Mouse (Mus musculus): ENCODE results near the gene Rai14. TPM values are rescaled to one million over a fixed set of nuclear protein-coding genes. Genes with fewer than 3 reads are reported as not detected.

The Rai14 gene
- 13.8 and 17.1 TPM in 2 replicates for polyA plus RNA-seq (2015; fragmentation: Nextera tagmentation; extraction: Ambion mirVana)

DNA sequence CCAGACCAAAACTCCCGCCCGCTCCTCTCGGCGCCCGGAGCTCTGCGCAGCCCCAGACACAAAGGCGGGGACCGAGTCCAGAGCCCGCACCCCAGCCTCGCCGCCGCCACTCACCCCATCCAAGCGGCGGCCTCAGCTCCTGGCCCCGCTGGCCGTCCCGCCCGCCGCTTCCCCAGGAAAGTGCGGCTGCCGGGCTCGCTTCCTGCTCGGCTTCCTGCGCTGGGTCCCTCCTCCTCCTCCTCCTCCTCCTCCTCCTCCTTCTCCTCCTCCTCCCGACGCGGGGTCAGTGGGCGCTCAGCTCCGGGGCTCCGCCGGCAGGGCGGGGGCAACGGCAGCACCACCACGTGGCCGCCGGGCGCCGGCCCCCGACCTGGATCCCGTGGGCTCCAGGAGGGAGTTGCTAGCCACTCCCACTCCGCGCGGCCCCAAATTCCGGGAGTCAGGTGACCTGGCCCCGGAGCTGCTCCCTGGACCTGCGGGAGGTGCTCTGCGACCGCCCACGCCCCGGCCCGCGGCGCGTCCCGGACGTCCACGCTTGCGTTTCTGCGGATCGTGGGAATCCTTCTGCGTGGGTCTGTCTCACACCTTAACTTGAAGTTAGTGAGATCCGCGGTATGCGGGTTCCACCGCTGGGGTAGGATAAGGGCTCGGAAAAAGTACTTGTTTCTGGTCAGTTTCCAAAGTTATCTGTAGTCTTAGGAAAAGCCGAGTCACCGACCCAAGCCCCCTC is at the start of gene Rai14:
Gene Rai14 (minus strand): TSS at position 216 of the 730 bp plus-strand sequence.
- under 1% methylated on average over 48 of the region's 68 CpGs for WGBS
- Histone ChIP-seq H3K4me2 (peak within 1 kb of the TSS; percentile 97), H3K9me3 (replicated peaks) (no peaks in the 10 kb centered on the region), H3K4me1 (replicated peaks) (peaks cover 7% of the 10 kb centered on the region), H3K27ac (peak within 1 kb of the TSS; percentile 82), H3K4me3 (peak within 1 kb of the TSS; percentile 76), H3K36me3 (no peaks in the 10 kb centered on the region), H3K27me3 (peaks cover 17% of the 10 kb centered on the region; the same call in 1 of the 2 replicates), H3K9ac (peak within 1 kb of the TSS; percentile 79)
- ATAC-seq (replicated peaks; ENCODE audit: insufficient number of reproducible peaks, insufficient read depth, low FRiP score, low read depth): peak; percentile 74

DNA sequence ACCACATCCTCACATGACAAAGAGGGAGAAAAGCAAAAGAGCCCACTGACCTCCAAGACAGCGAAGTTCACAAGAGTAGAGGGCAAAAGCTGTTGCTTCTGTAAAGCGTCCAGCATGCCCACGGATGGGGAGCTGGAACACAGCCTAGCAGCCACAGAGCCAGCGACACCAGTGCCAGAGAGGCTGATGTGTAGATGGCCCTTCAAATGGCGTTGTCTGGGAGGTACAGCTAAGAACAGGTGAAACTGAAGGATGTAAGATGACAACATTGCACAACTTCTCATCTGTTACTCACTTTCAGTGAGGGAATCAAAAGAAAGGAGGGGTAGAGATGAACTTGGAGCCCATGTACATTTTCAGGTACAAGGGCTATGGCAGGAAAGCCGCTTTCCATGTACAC is 47.0 kb upstream of the Rai14 start:
- Histone ChIP-seq H3K4me1 (replicated peaks) (no peaks in the 10 kb centered on the region), H3K27me3 (peaks cover 7% of the 10 kb centered on the region; the same call in 1 of the 2 replicates), H3K36me3 (no peaks in the 10 kb centered on the region), H3K9me3 (replicated peaks) (no peaks in the 10 kb centered on the region), H3K4me3 (no peak overlapping the region), H3K9ac (no peak overlapping the region), H3K4me2 (no peak overlapping the region), H3K27ac (no peak overlapping the region)
- WGBS: 83% methylated on average over 6 of the region's 6 CpGs
- no peak for ATAC-seq (replicated peaks; ENCODE audit: insufficient number of reproducible peaks, insufficient read depth, low FRiP score, low read depth)

DNA sequence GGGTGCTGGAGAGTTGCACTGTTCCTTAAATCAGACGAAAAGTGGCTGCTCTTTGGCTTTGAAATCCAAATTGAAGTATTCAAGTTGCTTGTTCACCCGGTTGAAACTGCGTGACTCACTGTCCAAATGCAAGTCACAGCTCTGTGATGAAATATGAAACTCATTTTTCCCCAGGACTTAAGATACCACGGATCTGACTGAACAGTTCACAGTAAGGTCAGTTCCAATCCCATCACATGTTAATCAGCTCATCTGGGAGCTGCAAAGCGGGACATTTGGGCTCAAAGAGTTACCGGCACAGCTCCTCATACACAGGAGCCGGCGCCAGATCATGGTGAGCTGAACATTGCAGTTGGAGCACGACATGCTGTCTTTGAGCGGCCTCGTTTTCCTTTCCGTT is 45.6 kb upstream of the Rai14 start:
- no peak for ATAC-seq (replicated peaks; ENCODE audit: insufficient number of reproducible peaks, insufficient read depth, low FRiP score, low read depth)
- Histone ChIP-seq H3K36me3 (no peaks in the 10 kb centered on the region), H3K27ac (no peak overlapping the region), H3K4me1 (replicated peaks) (no peaks in the 10 kb centered on the region), H3K4me3 (no peak overlapping the region), H3K9ac (no peak overlapping the region), H3K9me3 (replicated peaks) (no peaks in the 10 kb centered on the region), H3K4me2 (no peak overlapping the region), H3K27me3 (peaks cover 7% of the 10 kb centered on the region; the same call in 1 of the 2 replicates)
- 74% methylated on average over 12 of the region's 12 CpGs for WGBS

DNA sequence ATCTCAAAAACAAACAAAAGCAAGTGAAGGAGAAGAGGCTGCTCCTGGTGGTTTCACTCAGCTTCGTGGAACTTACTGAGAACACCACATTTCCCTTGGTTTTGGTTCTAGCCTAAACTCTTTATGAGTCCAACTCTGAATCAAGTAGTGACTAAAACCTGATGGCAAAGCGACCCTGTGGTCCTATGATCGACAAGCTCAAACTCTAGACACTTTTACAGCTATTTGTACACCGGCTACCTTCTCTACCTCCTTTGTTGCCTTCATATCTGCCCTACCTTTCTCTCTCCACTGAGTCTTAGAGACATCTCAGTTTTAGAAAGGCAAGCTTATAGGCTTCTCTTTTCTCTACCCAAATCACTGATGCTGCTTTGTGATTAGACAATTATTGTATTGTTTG is 45.0 kb upstream of the Rai14 start:
- Histone ChIP-seq H3K27ac (no peak overlapping the region), H3K36me3 (no peaks in the 10 kb centered on the region), H3K27me3 (peaks cover 7% of the 10 kb centered on the region; the same call in 1 of the 2 replicates), H3K9me3 (replicated peaks) (no peaks in the 10 kb centered on the region), H3K4me1 (replicated peaks) (no peaks in the 10 kb centered on the region), H3K9ac (no peak overlapping the region), H3K4me3 (no peak overlapping the region), H3K4me2 (no peak overlapping the region)
- 82% methylated on average over 4 of the region's 4 CpGs for WGBS
- no peak for ATAC-seq (replicated peaks; ENCODE audit: insufficient number of reproducible peaks, insufficient read depth, low FRiP score, low read depth)

DNA sequence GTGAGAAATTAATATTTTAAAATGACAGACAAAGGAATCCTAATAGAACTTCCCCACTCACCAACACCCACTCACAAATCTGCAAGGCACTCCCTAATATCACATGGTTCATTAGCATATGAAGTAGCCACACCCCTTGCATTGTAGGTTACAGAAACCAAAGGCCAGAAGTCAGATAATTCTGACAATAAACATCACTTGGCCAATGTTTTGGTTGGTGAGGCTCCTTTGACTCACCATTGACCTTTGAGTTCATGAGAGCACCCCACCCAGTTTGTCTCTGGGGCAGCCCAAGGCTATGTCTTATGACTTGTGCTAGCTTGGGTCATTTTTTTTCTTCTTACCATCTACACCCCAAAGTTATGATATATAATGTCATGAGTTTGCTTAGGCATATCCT is 44.4 kb upstream of the Rai14 start:
- no peak overlapping the region for H3K4me2 ChIP-seq
- H3K4me1 ChIP-seq (replicated peaks): no peaks in the 10 kb centered on the region
- H3K9me3 ChIP-seq (replicated peaks): no peaks in the 10 kb centered on the region
- no peak overlapping the region for H3K4me3 ChIP-seq
- peaks cover 7% of the 10 kb centered on the region; the same call in 1 of the 2 replicates for H3K27me3 ChIP-seq
- H3K36me3 ChIP-seq: no peaks in the 10 kb centered on the region
- ATAC-seq (replicated peaks; ENCODE audit: insufficient number of reproducible peaks, insufficient read depth, low FRiP score, low read depth): no peak
- no peak overlapping the region for H3K9ac ChIP-seq
- H3K27ac ChIP-seq: no peak overlapping the region

DNA sequence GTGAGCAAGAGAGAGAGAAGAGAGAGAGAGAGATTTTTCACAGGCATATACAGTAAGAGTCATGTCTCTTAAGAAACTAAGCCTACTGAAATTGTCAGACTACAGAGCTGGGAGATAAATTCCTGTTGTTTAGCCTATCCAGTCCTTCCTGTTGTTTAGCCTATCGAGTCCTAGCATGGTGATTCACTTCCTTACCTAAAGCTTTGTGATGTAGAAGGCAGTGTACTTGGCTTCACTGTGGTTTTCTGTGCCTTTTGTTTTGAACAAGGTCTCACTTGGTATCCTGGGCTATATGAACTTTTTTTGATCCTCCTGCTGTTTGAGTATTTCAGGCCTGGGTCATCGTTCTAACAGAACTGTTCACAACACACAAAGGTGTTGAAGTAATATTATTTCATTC is 36.7 kb upstream of the Rai14 start:
- Histone ChIP-seq H3K36me3 (no peaks in the 10 kb centered on the region), H3K27ac (no peak overlapping the region), H3K27me3 (0 out of 2 replicates have a peak, but pooled peaks cover 5% of the 10 kb centered on the region), H3K9me3 (replicated peaks) (no peaks in the 10 kb centered on the region), H3K4me1 (replicated peaks) (peaks cover 6% of the 10 kb centered on the region; the same call in 1 of the 2 replicates), H3K4me3 (no peak overlapping the region), H3K4me2 (no peak overlapping the region), H3K9ac (no peak overlapping the region)
- WGBS: 61% methylated on average over 2 of the region's 2 CpGs
- no peak for ATAC-seq (replicated peaks; ENCODE audit: insufficient number of reproducible peaks, insufficient read depth, low FRiP score, low read depth)

DNA sequence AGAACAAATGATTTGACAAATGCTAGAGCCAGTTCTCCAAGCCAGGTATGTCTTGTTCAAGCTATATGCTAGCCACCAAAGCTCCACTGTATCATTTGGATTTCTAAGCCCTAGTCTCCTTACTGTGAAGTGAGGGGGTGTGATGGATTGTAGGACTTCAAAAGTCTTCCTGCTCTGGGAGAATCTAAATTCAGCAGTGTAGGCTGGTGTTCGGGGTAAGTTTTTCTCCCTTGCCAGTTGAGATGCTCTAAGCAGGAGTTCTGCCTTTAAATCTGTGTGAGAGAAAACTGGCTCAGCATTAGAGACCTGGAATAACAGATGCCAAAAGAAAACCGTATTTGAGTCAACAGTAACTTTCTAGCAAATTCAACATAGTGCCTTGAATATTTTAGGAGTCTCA is 35.9 kb upstream of the Rai14 start:
- H3K4me1 ChIP-seq (replicated peaks): peaks cover 6% of the 10 kb centered on the region; the same call in 1 of the 2 replicates
- ATAC-seq (replicated peaks; ENCODE audit: insufficient number of reproducible peaks, insufficient read depth, low FRiP score, low read depth): no peak
- H3K27me3 ChIP-seq: 0 out of 2 replicates have a peak, but pooled peaks cover 8% of the 10 kb centered on the region
- H3K27ac ChIP-seq: no peak overlapping the region
- no peak overlapping the region for H3K4me2 ChIP-seq
- no peaks in the 10 kb centered on the region for H3K9me3 ChIP-seq (replicated peaks)
- H3K36me3 ChIP-seq: no peaks in the 10 kb centered on the region
- 70% methylated on average over 2 of the region's 2 CpGs for WGBS
- H3K4me3 ChIP-seq: no peak overlapping the region
- H3K9ac ChIP-seq: no peak overlapping the region

DNA sequence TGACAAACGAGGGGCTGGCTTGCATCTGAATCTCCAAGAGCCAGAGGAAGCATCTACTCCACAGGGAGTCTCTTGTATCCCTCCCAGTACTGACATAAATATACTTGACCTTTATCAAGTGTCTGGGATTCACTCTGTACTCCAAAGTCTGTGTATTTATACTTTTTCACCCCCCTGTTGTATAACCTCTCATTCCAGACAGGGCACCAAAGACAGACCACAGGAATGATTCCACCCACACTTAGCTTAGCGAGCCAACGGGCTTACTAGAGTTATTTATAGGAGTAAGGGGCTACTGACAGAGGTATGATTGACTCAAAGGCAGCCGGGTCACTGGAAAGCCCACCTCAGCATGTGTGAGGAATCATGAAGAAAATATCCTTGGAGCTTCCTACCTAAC is 35.3 kb upstream of the Rai14 start:
- Histone ChIP-seq H3K4me2 (no peak overlapping the region), H3K27me3 (0 out of 2 replicates have a peak, but pooled peaks cover 8% of the 10 kb centered on the region), H3K4me1 (replicated peaks) (peaks cover 6% of the 10 kb centered on the region; the same call in 1 of the 2 replicates), H3K27ac (no peak overlapping the region), H3K9ac (no peak overlapping the region), H3K9me3 (replicated peaks) (no peaks in the 10 kb centered on the region), H3K36me3 (no peaks in the 10 kb centered on the region), H3K4me3 (no peak overlapping the region)
- 48% methylated on average over 4 of the region's 4 CpGs for WGBS
- ATAC-seq (replicated peaks; ENCODE audit: insufficient number of reproducible peaks, insufficient read depth, low FRiP score, low read depth): no peak

DNA sequence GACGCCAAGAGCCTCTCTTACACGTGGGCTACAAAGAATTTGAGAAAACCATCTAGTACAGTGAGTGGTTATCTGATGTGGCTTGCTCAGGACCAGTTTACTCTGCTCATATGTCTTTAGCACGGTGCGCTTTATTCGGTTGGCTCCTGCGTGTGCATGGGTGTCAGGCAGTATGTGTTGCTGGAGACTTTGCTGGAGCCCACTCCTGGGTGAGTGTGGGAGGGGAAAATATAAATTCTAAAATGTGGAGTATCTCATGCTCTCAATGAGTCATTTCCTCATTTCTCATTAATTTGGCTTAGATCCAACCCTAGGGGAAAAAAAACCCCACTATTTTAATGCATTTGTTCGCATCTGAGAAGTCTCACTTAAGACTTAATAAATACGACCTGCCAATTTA is 33.2 kb upstream of the Rai14 start:
- Histone ChIP-seq H3K4me1 (replicated peaks) (peaks cover 6% of the 10 kb centered on the region; the same call in 1 of the 2 replicates), H3K27me3 (0 out of 2 replicates have a peak, but pooled peaks cover 8% of the 10 kb centered on the region), H3K36me3 (no peaks in the 10 kb centered on the region), H3K9me3 (replicated peaks) (no peaks in the 10 kb centered on the region), H3K27ac (no peak overlapping the region; the same call in 1 of the 2 replicates), H3K4me2 (no peak overlapping the region), H3K9ac (no peak overlapping the region), H3K4me3 (no peak overlapping the region)
- ATAC-seq (replicated peaks; ENCODE audit: insufficient number of reproducible peaks, insufficient read depth, low FRiP score, low read depth): no peak; the same call in 1 of the 2 replicates
- WGBS: 53% methylated on average over 8 of the region's 8 CpGs

DNA sequence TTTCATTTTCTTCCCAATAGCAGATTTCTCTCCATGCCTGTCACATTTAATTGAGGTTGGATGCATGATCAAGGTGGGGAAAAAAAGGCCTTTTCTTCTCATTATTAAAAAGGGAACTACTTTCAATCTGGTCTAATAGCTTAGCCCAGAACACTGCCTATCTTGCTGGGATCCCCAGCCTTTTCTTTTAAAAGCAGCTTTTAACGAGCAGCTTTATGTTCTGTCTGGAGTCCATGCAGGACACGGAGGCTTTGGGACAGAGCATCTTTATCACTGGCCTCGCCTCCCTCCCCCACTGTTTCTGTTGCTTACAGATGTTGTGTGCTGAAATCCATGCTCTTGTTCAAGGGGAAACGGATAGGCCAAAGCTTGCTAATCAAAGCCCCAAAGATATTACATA is 32.8 kb upstream of the Rai14 start:
- Histone ChIP-seq H3K4me3 (no peak overlapping the region), H3K27ac (no peak overlapping the region; the same call in 1 of the 2 replicates), H3K9me3 (replicated peaks) (no peaks in the 10 kb centered on the region), H3K27me3 (0 out of 2 replicates have a peak, but pooled peaks cover 8% of the 10 kb centered on the region), H3K4me1 (replicated peaks) (peaks cover 6% of the 10 kb centered on the region; the same call in 1 of the 2 replicates), H3K4me2 (peak overlapping the region; percentile 25; the same call in 1 of the 2 replicates), H3K9ac (no peak overlapping the region), H3K36me3 (no peaks in the 10 kb centered on the region)
- 38% methylated on average over 4 of the region's 4 CpGs for WGBS
- no peak for ATAC-seq (replicated peaks; ENCODE audit: insufficient number of reproducible peaks, insufficient read depth, low FRiP score, low read depth)

DNA sequence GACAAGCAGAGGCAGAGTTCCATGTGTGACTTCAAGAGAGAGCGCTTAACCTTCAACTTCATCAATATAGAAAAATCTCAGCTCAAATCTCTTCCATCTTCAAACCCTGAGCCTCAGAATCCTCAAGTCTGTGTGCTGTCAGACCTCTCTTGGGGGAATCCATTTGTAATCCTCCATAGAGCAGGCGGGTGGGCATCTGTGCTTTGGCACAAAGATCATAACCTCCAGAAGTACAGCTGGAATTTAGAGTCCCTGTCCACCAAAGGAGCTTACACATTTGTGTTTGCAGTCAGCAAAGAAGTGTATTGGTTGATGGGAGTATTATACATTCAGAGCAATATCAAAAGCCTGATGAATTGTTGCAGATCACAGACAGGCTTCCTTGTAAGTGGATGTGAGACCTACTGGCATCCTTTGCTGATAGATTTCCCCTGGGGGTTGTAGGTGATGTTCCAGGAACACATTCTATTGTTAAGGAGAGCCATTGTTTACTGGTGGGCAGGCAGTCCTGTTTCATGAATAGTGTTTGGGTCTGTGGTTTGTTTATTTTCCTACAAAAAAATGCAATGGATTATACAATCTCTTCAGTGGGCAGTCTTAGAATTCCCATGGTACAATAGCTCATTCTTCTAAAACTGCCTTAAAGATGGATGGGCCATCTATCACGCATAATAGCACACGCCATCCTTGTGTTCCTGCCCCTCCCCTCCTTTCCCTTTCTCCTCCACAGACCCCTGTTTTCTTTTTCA is 32.1 kb upstream of the Rai14 start:
- H3K27ac ChIP-seq: no peak overlapping the region
- WGBS: 66% methylated on average over 4 of the region's 4 CpGs
- no peaks in the 10 kb centered on the region for H3K9me3 ChIP-seq (replicated peaks)
- ATAC-seq (replicated peaks; ENCODE audit: insufficient number of reproducible peaks, insufficient read depth, low FRiP score, low read depth): no peak
- no peak overlapping the region for H3K4me2 ChIP-seq
- H3K4me3 ChIP-seq: no peak overlapping the region
- peaks cover 6% of the 10 kb centered on the region; the same call in 1 of the 2 replicates for H3K4me1 ChIP-seq (replicated peaks)
- no peaks in the 10 kb centered on the region for H3K36me3 ChIP-seq
- H3K9ac ChIP-seq: no peak overlapping the region
- 0 out of 2 replicates have a peak, but pooled peaks cover 8% of the 10 kb centered on the region for H3K27me3 ChIP-seq

Measured in heart, embryonic 15.5 days (tissue).